Mouse (Mus musculus): Measurements from ENCODE around the gene Ptpn5.

- TF ChIP-seq CTCF (IDR thresholded peaks at IDR 0.05; ENCODE audit: borderline replicate concordance, insufficient read depth, low read depth, low read length) (no peak), POLR2A (IDR thresholded peaks at IDR 0.05; ENCODE audit: borderline replicate concordance, insufficient read depth, low read length) (no peak)
Observed at GRCm38 (mm10) chr7:47054666-47055065, 78.8 kb downstream of the Ptpn5 start.

All from cerebellum, adult 2 months (tissue).